Mouse (Mus musculus): ENCODE measurements around the gene Tcf15. TPM values are rescaled to one million over a fixed set of nuclear protein-coding genes. Genes with fewer than 3 reads are reported as not detected.

Gene Tcf15
- polyA plus RNA-seq, 1 experiment: 2.0 TPM

GRCm38 (mm10) chr2:152176659-152177058 lies 33.3 kb downstream of the Tcf15 start:
- TF ChIP-seq CTCF (IDR thresholded peaks at IDR 0.05; ENCODE audit: borderline replicate concordance, extremely low read depth, insufficient read depth, insufficient read length): no peak
- no peak for TF ChIP-seq POLR2A (IDR thresholded peaks at IDR 0.05; ENCODE audit: borderline replicate concordance, extremely low read depth, insufficient read depth, insufficient read length, poor library complexity, severe bottlenecking)
- no peak for DNase-seq (ENCODE audit: low read depth)

DNA sequence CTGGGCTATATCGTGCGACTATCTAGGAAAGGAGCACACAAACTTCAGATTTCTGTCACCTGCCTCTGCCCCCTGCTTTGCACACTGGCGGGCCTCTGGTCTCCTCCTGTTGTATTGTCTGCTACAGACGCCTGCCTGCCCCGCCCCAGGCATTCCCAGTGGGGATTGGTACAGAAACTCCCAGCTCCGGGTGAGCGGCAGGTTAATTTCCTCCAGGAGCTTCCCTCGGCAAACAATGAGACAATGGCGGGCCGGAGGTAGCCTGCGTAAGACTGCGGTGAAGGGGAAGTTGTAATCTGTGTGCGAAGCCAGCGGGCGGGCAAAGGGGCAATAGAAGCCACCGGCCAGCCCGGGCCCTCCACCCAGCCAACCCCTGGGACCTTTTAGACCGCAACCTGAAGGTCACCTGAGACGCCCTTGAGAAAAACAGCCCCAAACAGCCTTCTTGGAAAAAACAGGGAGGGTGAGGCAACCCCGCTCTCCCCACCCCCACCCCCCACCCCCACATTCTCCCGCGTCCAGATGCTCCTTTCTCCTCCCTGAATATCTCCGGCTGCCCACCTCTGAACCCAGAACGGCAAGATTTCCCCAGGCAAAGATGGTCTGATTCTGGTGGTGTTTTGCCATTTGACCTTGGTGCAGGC lies 33.9 kb downstream of the Tcf15 start:
- peak; percentile 44 for DNase-seq (ENCODE audit: low read depth)

GRCm38 (mm10) chr2:152177806-152178170 lies 34.4 kb downstream of the Tcf15 start:
- TF ChIP-seq POLR2A (IDR thresholded peaks at IDR 0.05; ENCODE audit: borderline replicate concordance, extremely low read depth, insufficient read depth, insufficient read length, poor library complexity, severe bottlenecking) (no peak), CTCF (IDR thresholded peaks at IDR 0.05; ENCODE audit: borderline replicate concordance, extremely low read depth, insufficient read depth, insufficient read length) (no peak)
- DNase-seq (ENCODE audit: low read depth): no peak

More for the DNA sequence above, 33.9 kb downstream of the Tcf15 start:
- TF ChIP-seq CTCF (IDR thresholded peaks at IDR 0.05; ENCODE audit: borderline replicate concordance, extremely low read depth, insufficient read depth, insufficient read length) (no peak), POLR2A (IDR thresholded peaks at IDR 0.05; ENCODE audit: borderline replicate concordance, extremely low read depth, insufficient read depth, insufficient read length, poor library complexity, severe bottlenecking) (no peak)

GRCm38 (mm10) chr2:152178345-152178744 lies 35.0 kb downstream of the Tcf15 start:
- no peak for DNase-seq (ENCODE audit: low read depth)
- no peak for TF ChIP-seq CTCF (IDR thresholded peaks at IDR 0.05; ENCODE audit: borderline replicate concordance, extremely low read depth, insufficient read depth, insufficient read length)
- no peak for TF ChIP-seq POLR2A (IDR thresholded peaks at IDR 0.05; ENCODE audit: borderline replicate concordance, extremely low read depth, insufficient read depth, insufficient read length, poor library complexity, severe bottlenecking)

GRCm38 (mm10) chr2:152179301-152179700 lies 35.9 kb downstream of the Tcf15 start:
- DNase-seq (ENCODE audit: low read depth): no peak
- TF ChIP-seq POLR2A (IDR thresholded peaks at IDR 0.05; ENCODE audit: borderline replicate concordance, extremely low read depth, insufficient read depth, insufficient read length, poor library complexity, severe bottlenecking) (no peak), CTCF (IDR thresholded peaks at IDR 0.05; ENCODE audit: borderline replicate concordance, extremely low read depth, insufficient read depth, insufficient read length) (no peak)

- no peak for DNase-seq (ENCODE audit: low read depth)
- no peak for TF ChIP-seq CTCF (IDR thresholded peaks at IDR 0.05; ENCODE audit: borderline replicate concordance, extremely low read depth, insufficient read depth, insufficient read length)
- TF ChIP-seq POLR2A (IDR thresholded peaks at IDR 0.05; ENCODE audit: borderline replicate concordance, extremely low read depth, insufficient read depth, insufficient read length, poor library complexity, severe bottlenecking): no peak
Measured at GRCm38 (mm10) chr2:152180323-152180722, 37.0 kb downstream of the Tcf15 start.

DNA sequence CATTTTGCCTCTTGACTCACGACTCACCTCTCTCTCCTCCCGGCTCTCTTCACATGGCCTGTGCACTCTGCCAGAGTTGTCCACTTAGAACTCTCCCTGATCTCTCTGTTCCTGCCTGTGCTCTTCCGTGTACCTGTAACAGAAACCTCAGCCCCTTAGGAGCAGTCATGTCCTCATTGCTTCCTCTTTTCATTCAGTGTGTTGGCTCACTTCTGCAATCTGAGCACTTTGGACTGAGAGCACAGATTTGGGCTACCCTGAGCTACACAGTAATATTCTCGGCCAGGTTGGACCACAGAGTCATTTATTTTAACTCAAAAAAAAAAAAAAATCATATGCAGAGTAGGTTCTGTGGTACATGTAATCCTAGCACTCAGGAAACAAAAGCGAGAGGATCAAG lies 43.8 kb downstream of the Tcf15 start:
- TF ChIP-seq POLR2A (IDR thresholded peaks at IDR 0.05; ENCODE audit: borderline replicate concordance, extremely low read depth, insufficient read depth, insufficient read length, poor library complexity, severe bottlenecking): no peak
- TF ChIP-seq CTCF (IDR thresholded peaks at IDR 0.05; ENCODE audit: borderline replicate concordance, extremely low read depth, insufficient read depth, insufficient read length): no peak
- DNase-seq (ENCODE audit: low read depth): no peak

- no peak for TF ChIP-seq CTCF (IDR thresholded peaks at IDR 0.05; ENCODE audit: borderline replicate concordance, extremely low read depth, insufficient read depth, insufficient read length)
- TF ChIP-seq POLR2A (IDR thresholded peaks at IDR 0.05; ENCODE audit: borderline replicate concordance, extremely low read depth, insufficient read depth, insufficient read length, poor library complexity, severe bottlenecking): no peak
- no peak for DNase-seq (ENCODE audit: low read depth)
Measured at GRCm38 (mm10) chr2:152189213-152189612, 45.9 kb downstream of the Tcf15 start.

GRCm38 (mm10) chr2:152189640-152190039 lies 46.3 kb downstream of the Tcf15 start:
- no peak for TF ChIP-seq CTCF (IDR thresholded peaks at IDR 0.05; ENCODE audit: borderline replicate concordance, extremely low read depth, insufficient read depth, insufficient read length)
- TF ChIP-seq POLR2A (IDR thresholded peaks at IDR 0.05; ENCODE audit: borderline replicate concordance, extremely low read depth, insufficient read depth, insufficient read length, poor library complexity, severe bottlenecking): no peak
- DNase-seq (ENCODE audit: low read depth): no peak

- TF ChIP-seq CTCF (IDR thresholded peaks at IDR 0.05; ENCODE audit: borderline replicate concordance, extremely low read depth, insufficient read depth, insufficient read length) (no peak), POLR2A (IDR thresholded peaks at IDR 0.05; ENCODE audit: borderline replicate concordance, extremely low read depth, insufficient read depth, insufficient read length, poor library complexity, severe bottlenecking) (no peak)
- DNase-seq (ENCODE audit: low read depth): no peak
Measured at GRCm38 (mm10) chr2:152190161-152190560, 46.8 kb downstream of the Tcf15 start.

DNA sequence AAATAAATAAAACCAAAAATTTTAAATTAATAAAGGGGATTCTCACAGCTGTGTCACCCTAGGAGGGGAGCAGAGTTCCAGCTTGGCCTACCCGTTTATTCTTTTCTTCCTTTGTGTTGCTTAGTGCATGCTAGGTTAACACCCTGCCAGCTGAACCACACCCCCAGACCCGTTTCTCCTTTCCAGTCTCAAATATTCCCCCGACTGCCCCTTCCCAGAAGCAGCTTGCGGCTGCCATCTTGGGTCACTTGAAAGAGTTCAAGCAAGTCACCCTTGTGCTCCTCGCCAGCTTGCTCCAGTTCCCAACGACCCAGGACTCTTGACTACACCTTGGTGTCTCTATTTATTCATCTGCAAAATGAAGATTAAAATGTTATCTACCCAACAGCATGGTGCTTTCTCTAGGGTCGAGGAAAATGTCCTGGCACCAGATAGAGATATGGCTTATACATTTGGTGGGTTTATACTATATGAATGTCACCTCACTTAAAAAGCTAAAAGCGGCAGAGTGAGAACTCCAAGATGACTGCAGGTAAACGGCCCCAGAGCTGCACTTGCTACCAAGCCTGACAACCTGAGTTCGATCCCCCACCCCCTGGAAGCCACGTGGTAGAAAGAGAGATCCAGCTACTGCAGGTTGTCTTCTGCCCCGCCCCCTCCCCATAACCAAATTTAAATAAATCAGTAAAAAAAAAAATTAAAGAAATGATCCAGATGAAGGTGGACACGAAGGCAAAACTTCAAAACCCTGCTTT lies 49.4 kb downstream of the Tcf15 start:
- TF ChIP-seq POLR2A (IDR thresholded peaks at IDR 0.05; ENCODE audit: borderline replicate concordance, extremely low read depth, insufficient read depth, insufficient read length, poor library complexity, severe bottlenecking) (no peak), CTCF (IDR thresholded peaks at IDR 0.05; ENCODE audit: borderline replicate concordance, extremely low read depth, insufficient read depth, insufficient read length) (no peak)
- DNase-seq (ENCODE audit: low read depth): no peak

DNA sequence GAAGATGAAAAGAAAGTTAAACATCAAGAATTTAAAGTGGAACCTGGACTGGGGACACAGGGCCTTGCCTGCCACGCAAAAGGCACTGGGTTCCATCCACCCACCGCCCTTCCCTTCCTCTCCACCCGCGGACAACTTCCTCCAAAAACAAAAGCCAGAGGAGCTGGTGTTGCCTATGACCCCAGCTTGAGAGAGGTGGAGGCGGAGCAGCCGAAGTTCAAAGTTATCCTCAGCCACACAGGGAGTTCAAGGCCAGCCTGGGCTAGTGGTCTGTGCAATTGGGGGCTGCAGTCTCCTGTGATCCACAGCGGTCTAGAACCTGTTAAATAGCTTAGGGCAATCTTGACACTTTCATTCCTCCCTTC lies 50.0 kb downstream of the Tcf15 start:
- no peak for DNase-seq (ENCODE audit: low read depth)
- TF ChIP-seq POLR2A (IDR thresholded peaks at IDR 0.05; ENCODE audit: borderline replicate concordance, extremely low read depth, insufficient read depth, insufficient read length, poor library complexity, severe bottlenecking) (no peak), CTCF (IDR thresholded peaks at IDR 0.05; ENCODE audit: borderline replicate concordance, extremely low read depth, insufficient read depth, insufficient read length) (no peak)
